In the genomic region with DNA sequence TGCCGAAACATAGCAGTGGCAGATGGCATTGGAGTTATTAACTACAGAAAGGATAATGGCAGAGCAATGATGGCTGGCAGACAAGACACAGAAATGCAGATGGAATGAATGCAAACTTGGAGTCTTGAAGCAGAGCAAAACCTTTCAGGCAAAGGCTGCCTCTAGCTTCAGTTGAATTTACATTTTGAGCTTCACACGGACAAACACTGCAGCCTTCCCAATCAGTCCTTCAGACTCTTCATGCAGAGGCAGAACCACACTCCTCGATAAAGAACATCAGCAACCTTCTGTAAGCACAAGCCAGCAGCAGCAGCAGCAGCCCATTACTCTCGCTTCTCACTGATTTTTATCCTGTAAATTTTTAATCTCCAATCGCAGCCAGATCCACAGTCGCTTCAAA, we compare ENCODE assay signal across 10 mouse cellular contexts. TPM values are rescaled to one million over a fixed set of nuclear protein-coding genes. Genes with fewer than 3 reads are reported as not detected.
DNase-seq lines count a peak whose midpoint lies in the region; ATAC-seq lines count a peak whose summit lies in the region.
"Had no signal": no experiment of that assay in that cellular context is flagged by ENCODE, and none has a peak within 500 bp of the region (broad histone marks: within the 10 kb centered on the region; RNA-seq: fewer than 3 reads in every experiment).

No protein-coding gene starts in this region.

- WGBS in heart, embryonic 14.5 days = 76% methylated on average over 6 of the region's 6 CpGs
- WGBS in midbrain, embryonic 10.5 days = 86% methylated on average over 6 of the region's 6 CpGs

- no peaks in the 10 kb centered on the region for H3K27me3 ChIP-seq in heart, embryonic 14.5 days (ENCODE audit: control insufficient read depth, insufficient read depth, low read length)
- no peaks in the 10 kb centered on the region for H3K27me3 ChIP-seq in midbrain, embryonic 10.5 days (ENCODE audit: low read depth, poor library complexity, severe bottlenecking)
- H3K27me3 ChIP-seq: liver, embryonic 15.5 days had no signal

- H3K27ac ChIP-seq in heart, embryonic 14.5 days (replicated peaks in 1 of 2; ENCODE audit: control insufficient read depth in 1 of 2, insufficient read depth in 1 of 2, low read depth in 2 of 2, low read length in 2 of 2) = no peak overlapping the region
- peak overlapping the region; percentile 33 for H3K27ac ChIP-seq in midbrain, embryonic 10.5 days (replicated peaks)
- H3K27ac ChIP-seq: liver, embryonic 15.5 days had no signal

- no peak for ATAC-seq in heart, embryonic 14.5 days (ENCODE audit: insufficient number of reproducible peaks, insufficient read depth, low FRiP score, low read depth)

- DNase-seq in heart, postnatal 14 days = no peak
- DNase-seq in MN1 (ENCODE audit: low spot score) = peak; percentile 12
- peak; percentile 31 for DNase-seq in cerebellum, adult 9-11 months
- DNase-seq in midbrain, embryonic 10.5 days (ENCODE audit: low spot score) = no peak
- DNase-seq in adrenal gland, postnatal 4 days (ENCODE audit: low spot score in 2 of 2) = no peak
- no peak for DNase-seq in layer of hippocampus, adult 18-20 months (ENCODE audit: low spot score in 2 of 2)
- no peak for DNase-seq in embryo, embryonic 9.5 days (ENCODE audit: extremely low spot score)

- no peak overlapping the region; the same call in 1 of the 2 replicates for H3K9ac ChIP-seq in heart, embryonic 14.5 days (ENCODE audit: low read length)
- H3K9ac ChIP-seq: liver, embryonic 15.5 days had no signal

- intact Hi-C loops in heart, postnatal 14 days (cut with DNase I) = no loop called here

- H3K4me3 ChIP-seq in heart, embryonic 14.5 days (ENCODE audit: control insufficient read depth in 1 of 2, insufficient read depth in 1 of 2, low read depth in 1 of 2, low read length in 2 of 2) = no peak overlapping the region
- H3K4me3 ChIP-seq in midbrain, embryonic 10.5 days = no peak overlapping the region
- H3K4me3 ChIP-seq: liver, embryonic 15.5 days; myocyte had no signal

- H3K9me3 ChIP-seq in heart, embryonic 14.5 days (ENCODE audit: control insufficient read depth, low read length) = no peaks in the 10 kb centered on the region
- H3K9me3 ChIP-seq in midbrain, embryonic 10.5 days (replicated peaks) = no peaks in the 10 kb centered on the region
- H3K9me3 ChIP-seq: liver, embryonic 15.5 days had no signal

- 0 out of 2 replicates have a peak, but pooled peaks cover 4% of the 10 kb centered on the region for H3K36me3 ChIP-seq in heart, embryonic 14.5 days (ENCODE audit: control insufficient read depth, insufficient read depth, low read length)
- no peaks in the 10 kb centered on the region for H3K36me3 ChIP-seq in midbrain, embryonic 10.5 days

- peaks cover 10 to 14% of the 10 kb centered on the region in 2 experiments for H3K4me1 ChIP-seq in heart, embryonic 14.5 days (ENCODE audit: control insufficient read depth in 2 of 2, insufficient read depth in 2 of 2, low read length in 2 of 2)
- peaks cover 14% of the 10 kb centered on the region for H3K4me1 ChIP-seq in midbrain, embryonic 10.5 days
- H3K4me1 ChIP-seq: liver, embryonic 15.5 days had no signal

- H3K4me2 ChIP-seq in heart, embryonic 14.5 days (ENCODE audit: low read length) = peak overlapping the region; percentile 67
- H3K4me2 ChIP-seq: liver, embryonic 15.5 days had no signal

RNA-seq across cellular contexts. Expression of a gene that starts 46.0 kb away (rescaled TPM):
- 48.2 and 52.0 TPM in 2 replicates for polyA plus RNA-seq in heart, embryonic 14.5 days (2014; fragmentation: Nextera tagmentation; extraction: Ambion mirVana)
- 100 to 1,000 TPM in 1 of 2 experiments, 10 to 100 TPM in 1; 92.8 to 101 TPM for total RNA-seq in heart, postnatal 14 days (2021)
- polyA plus RNA-seq in midbrain, embryonic 10.5 days (2016; fragmentation: Nextera tagmentation; extraction: Ambion mirVana) = 58.3 and 65.6 TPM in 2 replicates
- 100 to 1,000 TPM; 116 to 120 TPM for total RNA-seq in adrenal gland, postnatal 4 days (2021)
- 10 to 100 TPM; 48.3 to 54.0 TPM for total RNA-seq in layer of hippocampus, adult 18-20 months (2021)

Comparison
In these comparisons a context has a peak if more than half of its experiments do, and no peak if none do; other contexts are left out.
1. DNase-seq: peak in MN1 (single experiment) and cerebellum, adult 9-11 months (single experiment); none in heart, postnatal 14 days (0 of 2), midbrain, embryonic 10.5 days (single experiment), adrenal gland, postnatal 4 days (0 of 2), layer of hippocampus, adult 18-20 months (0 of 2) and embryo, embryonic 9.5 days (single experiment).